Mouse (Mus musculus) v-Abl transformed pro-B cells (cell line): ENCODE data around the gene Apobec1.

Source experiments
- in situ Hi-C, 2 experiments: fragments of 400-800 bp; cut with MboI; formaldehyde crosslinking; loops; one replicate each; pipeline ENCODE4 v1.15.1; 2025; ENCODE audit not compliant: unreplicated experiment in 2 of 2

Apobec1 gene

GRCm38 (mm10) chr6:122602242-122602991, at the start of gene Apobec1:
Gene Apobec1, minus strand, starts transcription at chr6:122602444.
- in situ Hi-C loops: loop anchor here (5.0 to 10.0 kb wide), 6 partner anchors 35 to 1772 kb away; partner anchors contain the start of genes Necap1 (in 2 of the 2) and Foxj2 (in 1 of the 2)

- in situ Hi-C loops: loop anchor here in 1 of 2 experiments (25.0 kb wide), 1 partner anchor 1612 kb away; no protein-coding TSS in a partner anchor
Measured at GRCm38 (mm10) chr6:122650398-122650980, 48.2 kb upstream of the Apobec1 start.

- in situ Hi-C loops: loop anchor here (25.0 kb wide), 2 partner anchors 588 to 1612 kb away; no protein-coding TSS in a partner anchor
Measured at GRCm38 (mm10) chr6:122649903-122650302, 47.7 kb upstream of the Apobec1 start.

GRCm38 (mm10) chr6:122644196-122644595, 42.0 kb upstream of the Apobec1 start:
- in situ Hi-C loops: loop anchor here in 1 of 2 experiments (25.0 kb wide), 1 partner anchor 582 kb away; no protein-coding TSS in a partner anchor

- in situ Hi-C loops: loop anchor here in 1 of 2 experiments (25.0 kb wide), 1 partner anchor 575 kb away; no protein-coding TSS in a partner anchor
Measured at GRCm38 (mm10) chr6:122637566-122637965, 35.3 kb upstream of the Apobec1 start.

GRCm38 (mm10) chr6:122636666-122637065, 34.4 kb upstream of the Apobec1 start:
- in situ Hi-C loops: loop anchor here in 1 of 2 experiments (25.0 kb wide), 1 partner anchor 574 kb away; no protein-coding TSS in a partner anchor

GRCm38 (mm10) chr6:122635315-122635714, 33.1 kb upstream of the Apobec1 start:
- in situ Hi-C loops: loop anchor here in 1 of 2 experiments (25.0 kb wide), 1 partner anchor 573 kb away; no protein-coding TSS in a partner anchor

GRCm38 (mm10) chr6:122633411-122633810, 31.2 kb upstream of the Apobec1 start:
- in situ Hi-C loops: loop anchor here in 1 of 2 experiments (25.0 kb wide), 1 partner anchor 571 kb away; no protein-coding TSS in a partner anchor

- in situ Hi-C loops: loop anchor here in 1 of 2 experiments (25.0 kb wide), 1 partner anchor 565 kb away; no protein-coding TSS in a partner anchor
Measured at GRCm38 (mm10) chr6:122627469-122628108, 25.3 kb upstream of the Apobec1 start.

- in situ Hi-C loops: loop anchor here in 1 of 2 experiments (25.0 kb wide), 1 partner anchor 564 kb away; no protein-coding TSS in a partner anchor
Measured at GRCm38 (mm10) chr6:122626110-122626509, 23.9 kb upstream of the Apobec1 start, which contains the start of gene Dppa3. Gene Dppa3, plus strand, starts transcription at chr6:122626410.

- in situ Hi-C loops: loop anchor here in 1 of 2 experiments (25.0 kb wide), 1 partner anchor 563 kb away; no protein-coding TSS in a partner anchor
Measured at GRCm38 (mm10) chr6:122625156-122625555, 22.9 kb upstream of the Apobec1 start.

GRCm38 (mm10) chr6:122624480-122624879, 22.2 kb upstream of the Apobec1 start:
- in situ Hi-C loops: no loop called here

- in situ Hi-C loops: no loop called here
Measured at GRCm38 (mm10) chr6:122621066-122621465, 18.8 kb upstream of the Apobec1 start.

- in situ Hi-C loops: no loop called here
Measured at GRCm38 (mm10) chr6:122616022-122616421, 13.8 kb upstream of the Apobec1 start.

- in situ Hi-C loops: loop anchor here in 1 of 2 experiments (5.0 kb wide), 1 partner anchor 117 kb away; the partner anchor contains the start of gene Rimklb
Measured at GRCm38 (mm10) chr6:122614047-122614446, 11.8 kb upstream of the Apobec1 start.

- in situ Hi-C loops: loop anchor here in 1 of 2 experiments (5.0 kb wide), 1 partner anchor 115 kb away; the partner anchor contains the start of gene Rimklb
Measured at GRCm38 (mm10) chr6:122612426-122612825, 10.2 kb upstream of the Apobec1 start.

GRCm38 (mm10) chr6:122609771-122610170, 7.5 kb upstream of the Apobec1 start, which contains the start of gene Gdf3:
Gene Gdf3, minus strand, starts transcription at chr6:122610087.
- in situ Hi-C loops: loop anchor here (5.0 to 10.0 kb wide), 3 partner anchors 112 to 1765 kb away; partner anchors contain the start of genes Rimklb (in 2 of the 2) and Necap1 (in 1 of the 2)

GRCm38 (mm10) chr6:122609377-122609728, 7.1 kb upstream of the Apobec1 start:
- in situ Hi-C loops: loop anchor here (5.0 to 10.0 kb wide), 3 partner anchors 112 to 1765 kb away; partner anchors contain the start of genes Necap1 (in 1 of the 2) and Rimklb (in 1 of the 2)
